Mouse (Mus musculus) myocyte (in vitro differentiated cells): Measurements from ENCODE around the gene Esrrg. TPM values are rescaled to one million over a fixed set of nuclear protein-coding genes. Genes with fewer than 3 reads are reported as not detected.

ENCODE experiments used
- H3K27me3 ChIP-seq: one replicate; pipeline ENCODE4 v1.6.1; 2011; ENCODE audit not compliant: control insufficient read depth, insufficient read depth, insufficient read length
- H3K36me3 ChIP-seq: one replicate; pipeline ENCODE4 v1.6.1; 2011; ENCODE audit not compliant: control insufficient read depth, insufficient read depth
- H3K4me2 ChIP-seq: one replicate; pipeline ENCODE4 v1.6.1; 2011; ENCODE audit warnings: low read depth, control low read depth
- H3K4me3 ChIP-seq: one replicate; pipeline ENCODE4 v1.5.1; 2011; ENCODE audit warnings: mild to moderate bottlenecking, control low read depth, moderate library complexity
- H3K79me2 ChIP-seq: one replicate; pipeline ENCODE4 v1.6.1; 2011; ENCODE audit not compliant: control insufficient read depth, insufficient read depth
- H3ac ChIP-seq: one replicate; pipeline ENCODE4 v1.6.1; 2011; ENCODE audit not compliant: control insufficient read depth, insufficient read length
- CEBPB ChIP-seq: IDR thresholded peaks from 2 replicates; pipeline ENCODE4 v1.6.1; 2011; ENCODE audit warnings: mild to moderate bottlenecking, moderate library complexity; ENCODE audit not compliant: poor library complexity, insufficient read depth, severe bottlenecking
- E2F4 ChIP-seq: IDR thresholded peaks from one replicate; pipeline ENCODE4 v1.6.1; 2011; ENCODE audit warnings: mild to moderate bottlenecking, control low read depth, moderate library complexity; ENCODE audit not compliant: insufficient read depth
- MAX ChIP-seq: IDR thresholded peaks from one replicate; pipeline ENCODE4 v1.6.1; 2011; ENCODE audit warnings: low read depth, mild to moderate bottlenecking, control low read depth
- POLR2A ChIP-seq: IDR thresholded peaks from one replicate; pipeline ENCODE4 v1.6.1; 2011; ENCODE audit warnings: low read depth, mild to moderate bottlenecking, control low read depth, moderate library complexity; ENCODE audit not compliant: insufficient read length
- REST ChIP-seq: IDR thresholded peaks from one replicate; pipeline ENCODE4 v1.6.1; 2011; ENCODE audit warnings: mild to moderate bottlenecking, control low read depth, moderate library complexity; ENCODE audit not compliant: insufficient read depth, insufficient read length
- SRF ChIP-seq: IDR thresholded peaks from one replicate; pipeline ENCODE4 v1.6.1; 2011; ENCODE audit warnings: low read depth; ENCODE audit not compliant: control insufficient read depth, insufficient read length
- TCF3 ChIP-seq: IDR thresholded peaks from one replicate; pipeline ENCODE4 v1.6.1; 2011; ENCODE audit warnings: low read depth, control low read depth; ENCODE audit not compliant: insufficient read length
- polyA plus RNA-seq: library from polyadenylated mRNA; unstranded; fragments of >200 nt; fragmentation: generic; extraction: Trizol; gene quantifications from one replicate; pipeline ENCODE4 v1.2.1, GENCODE M21; 2012; ENCODE audit warnings: missing spikeins

Esrrg gene
- polyA plus RNA-seq, 1 experiment: 0.20 TPM

DNA sequence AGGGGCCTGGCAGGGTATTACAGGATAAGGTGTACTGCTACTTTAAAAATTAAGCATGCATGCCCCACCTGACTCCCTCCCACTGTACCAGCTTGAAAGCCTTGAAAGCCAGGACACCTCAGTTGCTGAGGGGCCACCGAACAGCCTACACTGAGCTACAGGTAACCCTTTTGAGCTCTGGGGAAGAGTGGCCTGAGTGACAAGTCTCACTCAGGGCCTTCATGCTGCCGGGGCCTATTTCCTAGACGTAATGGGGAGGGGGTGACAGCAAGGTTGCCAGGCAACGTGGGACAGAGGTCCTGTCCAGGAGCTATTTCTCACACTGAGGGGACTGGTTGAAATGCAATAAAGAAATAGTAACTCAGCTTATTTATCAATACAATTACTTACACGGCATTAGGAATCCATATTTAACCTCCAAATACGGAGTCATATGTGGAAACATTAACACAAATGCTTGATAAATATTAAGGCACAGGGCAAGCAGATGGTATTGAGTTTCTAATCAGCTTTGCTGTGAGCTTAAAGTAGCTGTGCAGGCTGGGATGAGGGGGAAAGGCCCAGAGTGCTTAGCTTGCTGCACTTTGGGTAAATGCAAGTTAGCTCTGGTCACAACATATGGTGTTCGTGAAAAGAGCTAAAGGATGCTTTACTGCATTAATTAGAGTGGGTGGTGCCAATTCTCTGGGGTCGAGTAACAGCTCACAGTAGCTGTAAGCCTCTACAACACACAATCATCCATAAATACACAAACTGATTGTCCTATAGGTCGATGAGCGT lies 653.5 kb downstream of the Esrrg start, which contains the start of gene Ush2a:
Gene Ush2a (plus strand): TSS at position 121 of the 780 bp plus-strand sequence.
- no peak within 1 kb of the TSS for H3ac ChIP-seq
- no peak for TF ChIP-seq REST
- TF ChIP-seq E2F4: no peak
- no peak for TF ChIP-seq TCF3
- TF ChIP-seq POLR2A: no peak
- no peak for TF ChIP-seq SRF
- TF ChIP-seq MAX: no peak
- TF ChIP-seq CEBPB: no peak
- H3K4me3 ChIP-seq: no peak within 1 kb of the TSS
- no peaks in the 10 kb centered on the region for H3K36me3 ChIP-seq
- no peaks in the 10 kb centered on the region for H3K79me2 ChIP-seq
- H3K4me2 ChIP-seq: no peak within 1 kb of the TSS
- H3K27me3 ChIP-seq: no peaks in the 10 kb centered on the region
